Mouse (Mus musculus) kidney, postnatal 25 days (tissue): Measurements from ENCODE around the gene Olfr311.

Experiments
- DNase-seq, 2 experiments: peaks; one replicate each; pipeline ENCODE4 v3.0.0; 2021; ENCODE audit warnings: mixed read lengths in 2 of 2

Olfr311 gene

DNA sequence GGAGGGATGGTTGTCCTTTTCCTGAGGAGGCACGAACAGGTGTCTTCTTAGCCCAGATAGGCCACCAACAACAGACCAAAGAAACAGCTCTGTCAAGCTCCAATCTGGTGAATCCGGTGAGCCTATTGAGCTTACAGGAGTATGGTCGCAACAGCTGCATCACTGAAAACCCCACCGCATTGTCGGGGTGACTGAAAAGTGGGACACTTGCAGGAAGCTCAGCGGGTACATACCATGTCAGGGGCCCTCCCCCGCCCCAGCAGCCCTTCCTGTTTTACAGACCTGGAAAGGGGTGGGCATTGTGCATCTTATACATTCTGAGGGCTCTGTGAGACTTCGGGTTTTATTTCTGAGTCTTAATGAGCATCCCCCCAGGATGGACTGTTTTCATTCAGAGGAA lies 44.7 kb downstream of the Olfr311 start:
- DNase-seq, result no peak

DNA sequence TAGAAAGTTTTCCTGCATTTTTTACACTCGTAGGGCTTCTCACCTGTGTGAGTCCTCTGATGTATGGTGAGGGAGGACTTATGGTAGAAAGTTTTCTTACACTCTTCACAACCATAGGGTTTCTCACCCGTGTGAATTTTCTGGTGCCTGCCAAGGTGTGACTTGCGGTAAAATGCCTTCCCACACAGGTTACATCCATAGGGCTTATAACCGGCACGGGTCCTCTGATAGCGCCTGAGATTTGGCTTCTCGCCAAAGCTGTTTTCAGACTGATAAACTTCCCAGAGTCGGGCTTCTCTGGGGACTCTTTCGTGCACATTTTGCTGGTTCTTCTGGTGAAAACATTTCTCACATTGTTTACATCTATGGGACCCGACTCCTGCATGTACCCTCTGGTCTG lies 51.5 kb downstream of the Olfr311 start:
- DNase-seq, result no peak
